Mouse (Mus musculus) G1E (cell line): ENCODE measurements around the gene Nrg4.

Experiments
- CTCF ChIP-seq: IDR thresholded peaks from 2 replicates; pipeline ENCODE4 v1.5.1; 2012; ENCODE audit warnings: low read depth, low read length, inconsistent platforms, mixed read lengths
- GATA1 ChIP-seq: IDR thresholded peaks from 2 replicates; pipeline ENCODE4 v1.6.1; 2012; ENCODE audit warnings: borderline replicate concordance, low read length, inconsistent platforms, mixed read lengths
- POLR2AphosphoS5 ChIP-seq: IDR thresholded peaks from 2 replicates; pipeline ENCODE4 v1.6.1; 2012; ENCODE audit warnings: low read depth, low read length, inconsistent platforms; ENCODE audit not compliant: insufficient replicate concordance
- TAL1 ChIP-seq: conservative IDR thresholded peaks from 2 replicates; pipeline ENCODE4 v1.6.1; 2012; ENCODE audit warnings: low read depth, low read length, inconsistent platforms, mixed read lengths

- TF ChIP-seq CTCF: no peak
- TF ChIP-seq GATA1: no peak
- TF ChIP-seq POLR2AphosphoS5: no peak
- no peak for TF ChIP-seq TAL1
Observed at GRCm38 (mm10) chr9:55208458-55208789, 118.2 kb downstream of the Nrg4 start.
